Comparison of ENCODE assay signal across 23 mouse cellular contexts in genomic region chr13:119619735-119620134, GRCm38 (mm10). TPM values are rescaled to one million over a fixed set of nuclear protein-coding genes. Genes with fewer than 3 reads are reported as not detected.
DNase-seq lines count a peak whose midpoint lies in the region; ATAC-seq and TF ChIP-seq lines count a peak whose summit lies in the region.
"Had no signal": no experiment of that assay in that cellular context is flagged by ENCODE, and none has a peak within 500 bp of the region (broad histone marks: within the 10 kb centered on the region; RNA-seq: fewer than 3 reads in every experiment).

No protein-coding gene starts in this region.

- no peak for TF ChIP-seq CTCF in Patski (IDR thresholded peaks at IDR 0.05)
- TF ChIP-seq CTCF in forebrain, postnatal 0 days (IDR thresholded peaks at IDR 0.05; ENCODE audit: low read depth), result no peak

- peak; percentile 87 for ATAC-seq in Patski
- peak; percentile 34 for ATAC-seq in intestine, embryonic 15.5 days
- no peak for ATAC-seq in forebrain, postnatal 0 days
- ATAC-seq: midbrain, embryonic 13.5 days had no signal

- DNase-seq in layer of hippocampus, adult 9-11 months, result peak; percentile 22
- DNase-seq in layer of hippocampus, adult 11-12 months (ENCODE audit: low spot score), result no peak
- no peak for DNase-seq in Patski (ENCODE audit: low read depth, low spot score)
- peak; percentile 73 to 91 for DNase-seq in kidney, postnatal 36 days
- DNase-seq in MN1 (ENCODE audit: low spot score), result no peak
- DNase-seq in forebrain, postnatal 0 days, result no peak
- DNase-seq: cerebellum, adult 11-12 months; cerebellum, postnatal 36 days; heart, adult 2 months; heart, postnatal 10 days; liver; lung, embryonic 14.5 days; right cerebral cortex, postnatal 4 days; thymus, postnatal 36 days had no signal

- H3K4me1 ChIP-seq in intestine, embryonic 15.5 days (replicated peaks), result no peaks in the 10 kb centered on the region
- H3K4me1 ChIP-seq in forebrain, postnatal 0 days (ENCODE audit: insufficient read depth), result no peaks in the 10 kb centered on the region
- H3K4me1 ChIP-seq: hindbrain, embryonic 15.5 days; midbrain, embryonic 13.5 days; stomach, embryonic 15.5 days had no signal

- H3K27me3 ChIP-seq in Patski, result no peaks in the 10 kb centered on the region
- H3K27me3 ChIP-seq in intestine, embryonic 15.5 days (replicated peaks), result no peaks in the 10 kb centered on the region
- H3K27me3 ChIP-seq in forebrain, postnatal 0 days (ENCODE audit: insufficient read depth, low read length), result no peaks in the 10 kb centered on the region
- H3K27me3 ChIP-seq: CH12.LX; hindbrain, embryonic 15.5 days; midbrain, embryonic 13.5 days; stomach, embryonic 15.5 days had no signal

- 62% methylated on average over 3 of the region's 3 CpGs for WGBS in intestine, embryonic 15.5 days
- WGBS in forebrain, postnatal 0 days, result 75% methylated on average over 3 of the region's 3 CpGs

- H3K9ac ChIP-seq in intestine, embryonic 15.5 days, result no peak overlapping the region
- no peak overlapping the region for H3K9ac ChIP-seq in forebrain, postnatal 0 days
- H3K9ac ChIP-seq: hindbrain, embryonic 15.5 days; lung, embryonic 14.5 days; midbrain, embryonic 13.5 days; stomach, embryonic 15.5 days had no signal

- no peaks in the 10 kb centered on the region for H3K36me3 ChIP-seq in intestine, embryonic 15.5 days
- H3K36me3 ChIP-seq in forebrain, postnatal 0 days (ENCODE audit: insufficient read depth), result no peaks in the 10 kb centered on the region
- H3K36me3 ChIP-seq: hindbrain, embryonic 15.5 days; midbrain, embryonic 13.5 days; stomach, embryonic 15.5 days had no signal

- no peak overlapping the region for H3K4me3 ChIP-seq in intestine, embryonic 15.5 days (replicated peaks)
- H3K4me3 ChIP-seq in forebrain, postnatal 0 days (ENCODE audit: low read depth, low read length), result no peak overlapping the region
- H3K4me3 ChIP-seq: heart, adult 2 months; hindbrain, embryonic 15.5 days; layer of hippocampus, adult 2 months; left cerebral cortex, adult 2 months; midbrain, embryonic 13.5 days; stomach, embryonic 15.5 days had no signal

- in situ Hi-C loops in Patski (cut with MboI; ENCODE audit: low pct_unique_long_range_greater_than_20kb), result no loop called here

- CTCF ChIA-PET in Patski (lab: Charles Lee), result interaction anchor here (0.8 to 1.4 kb wide), 3 partner anchors 8 to 58 kb away, joined by 3 read pairs; no protein-coding TSS in a partner anchor

- POLR2A ChIA-PET in Patski (lab: Charles Lee), result no interaction called here

- no peak overlapping the region for H3K27ac ChIP-seq in intestine, embryonic 15.5 days
- no peak overlapping the region for H3K27ac ChIP-seq in forebrain, postnatal 0 days (ENCODE audit: low read depth, low read length)
- H3K27ac ChIP-seq: heart, adult 2 months; hindbrain, embryonic 15.5 days; layer of hippocampus, adult 2 months; left cerebral cortex, adult 2 months; macrophage; midbrain, embryonic 13.5 days; stomach, embryonic 15.5 days had no signal

- H3K4me2 ChIP-seq in intestine, embryonic 15.5 days (replicated peaks), result no peak overlapping the region
- no peak overlapping the region for H3K4me2 ChIP-seq in forebrain, postnatal 0 days (ENCODE audit: low read depth)
- H3K4me2 ChIP-seq: hindbrain, embryonic 15.5 days; lung, embryonic 14.5 days; midbrain, embryonic 13.5 days; stomach, embryonic 15.5 days had no signal

- no peaks in the 10 kb centered on the region for H3K9me3 ChIP-seq in intestine, embryonic 15.5 days
- H3K9me3 ChIP-seq in forebrain, postnatal 0 days (ENCODE audit: low read length), result no peaks in the 10 kb centered on the region
- H3K9me3 ChIP-seq: hindbrain, embryonic 15.5 days; midbrain, embryonic 13.5 days; stomach, embryonic 15.5 days had no signal

RNA-seq across cellular contexts. Expression of gene Ccl28, which starts 3.9 kb away (rescaled TPM):
- 0.03 TPM for polyA plus RNA-seq in Patski (2021)
- polyA plus RNA-seq in intestine, embryonic 15.5 days (2015; fragmentation: Nextera tagmentation; extraction: Ambion mirVana), result 0.26 and 0.27 TPM in 2 replicates
- total RNA-seq in forebrain, postnatal 0 days (2014; rRNA removed), result 3.3 and 4.5 TPM in 2 replicates
- 0.09 and 0.22 TPM in 2 replicates for polyA plus RNA-seq in forebrain, postnatal 0 days (2015; fragmentation: Nextera tagmentation; extraction: Ambion mirVana)
- total RNA-seq: heart, adult 2 months had no signal
- polyA plus RNA-seq: embryonic facial prominence, embryonic 11.5 days; heart, adult 2 months; macrophage had no signal

Comparison
In these comparisons a context has a peak if more than half of its experiments do, and no peak if none do; other contexts are left out.
1. DNase-seq: peak in layer of hippocampus, adult 9-11 months (single experiment) and kidney, postnatal 36 days (2 of 2); none in layer of hippocampus, adult 11-12 months (single experiment), Patski (single experiment), MN1 (single experiment) and forebrain, postnatal 0 days (single experiment).